Mouse (Mus musculus): ENCODE measurements around the gene Gtf3c4. TPM values are rescaled to one million over a fixed set of nuclear protein-coding genes. Genes with fewer than 3 reads are reported as not detected.

Gtf3c4 gene
- 0.41 and 0.79 TPM in 2 replicates for polyA plus RNA-seq (2012)

DNA sequence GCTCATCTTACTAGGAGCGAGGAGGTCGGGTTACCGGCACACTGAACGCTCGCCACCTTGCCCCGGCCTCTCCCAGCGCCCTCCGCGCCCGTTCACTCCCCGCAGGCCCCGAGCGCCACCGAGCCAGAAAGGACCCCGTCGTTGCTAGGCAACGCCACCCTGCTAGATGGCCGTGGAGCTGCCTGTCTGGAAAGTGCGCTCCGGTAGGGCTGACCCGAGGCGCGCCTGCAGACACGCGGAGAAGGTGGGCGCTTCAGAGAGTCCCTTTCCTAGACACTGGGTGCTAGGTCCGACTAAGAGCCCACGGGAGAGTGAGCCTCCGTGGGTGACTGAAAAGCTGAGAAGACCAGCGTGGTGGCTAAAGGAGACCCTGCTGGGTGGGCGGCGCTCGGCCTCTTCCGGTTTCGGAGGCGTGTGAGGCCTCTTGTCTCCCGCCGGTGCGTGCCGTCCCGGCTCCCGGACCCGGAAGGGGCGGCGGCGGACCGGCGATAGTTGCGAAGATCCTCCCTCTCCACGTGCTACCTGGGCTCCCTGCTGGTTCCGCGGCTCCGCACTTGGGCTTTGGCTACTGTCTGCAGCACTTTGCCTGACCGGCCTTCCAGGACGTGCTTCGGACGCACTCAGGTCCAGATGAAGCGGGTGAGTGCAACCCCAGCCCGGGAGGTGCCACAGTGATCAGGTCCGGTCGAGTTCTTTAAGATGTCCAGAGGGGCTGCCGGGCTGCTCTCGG is at the start of gene Gtf3c4, which contains the start of gene Ddx31:
TSS of gene Gtf3c4 (minus strand) at position 139 of the 730 bp plus-strand sequence.
TSS of gene Ddx31 (plus strand) at position 185 of the 730 bp plus-strand sequence.
- H3K27me3 ChIP-seq (ENCODE audit: control insufficient read depth): no peaks in the 10 kb centered on the region
- H3K4me3 ChIP-seq (replicated peaks): peak within 1 kb of the TSS; percentile 86
- no peaks in the 10 kb centered on the region for H3K9me3 ChIP-seq (ENCODE audit: control insufficient read depth, low read length)
- peaks cover 25% of the 10 kb centered on the region for H3K36me3 ChIP-seq (ENCODE audit: control insufficient read depth)
- peaks cover 43% of the 10 kb centered on the region for H3K4me1 ChIP-seq (ENCODE audit: control insufficient read depth)
- TF ChIP-seq TAL1 (IDR thresholded peaks at IDR 0.05; ENCODE audit: low read length) (no peak), GATA1 (IDR thresholded peaks at IDR 0.05; ENCODE audit: low read length) (no peak)

DNA sequence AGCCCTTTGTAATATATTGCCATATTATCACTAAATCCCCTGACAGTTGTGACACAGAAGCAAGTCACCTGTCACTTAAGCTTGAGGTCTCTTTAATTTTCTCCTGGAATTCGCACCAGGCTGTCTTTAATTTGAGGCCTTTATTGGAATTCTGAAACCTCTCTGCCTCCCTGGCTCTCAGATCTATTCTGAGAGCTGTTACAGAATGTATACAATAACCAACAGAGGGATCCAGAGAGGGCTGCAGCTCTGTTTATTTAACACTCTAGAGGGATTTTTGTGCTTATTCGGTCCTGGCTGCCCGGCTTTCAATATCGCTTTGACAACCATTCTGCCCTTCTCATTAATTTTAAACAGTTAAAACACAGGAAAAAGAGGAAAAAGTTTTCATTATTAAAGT is 44.8 kb upstream of the Gtf3c4 start:
- Histone ChIP-seq H3K4me3 (replicated peaks) (no peak overlapping the region), H3K4me1 (ENCODE audit: control insufficient read depth) (no peaks in the 10 kb centered on the region; the same call in 1 of the 2 replicates), H3K9me3 (ENCODE audit: control insufficient read depth, low read length) (no peaks in the 10 kb centered on the region), H3K36me3 (ENCODE audit: control insufficient read depth) (peaks cover 61% of the 10 kb centered on the region), H3K27me3 (ENCODE audit: control insufficient read depth) (no peaks in the 10 kb centered on the region)
- no peak for TF ChIP-seq GATA1 (IDR thresholded peaks at IDR 0.05; ENCODE audit: low read length)
- TF ChIP-seq TAL1 (IDR thresholded peaks at IDR 0.05; ENCODE audit: low read length): no peak

DNA sequence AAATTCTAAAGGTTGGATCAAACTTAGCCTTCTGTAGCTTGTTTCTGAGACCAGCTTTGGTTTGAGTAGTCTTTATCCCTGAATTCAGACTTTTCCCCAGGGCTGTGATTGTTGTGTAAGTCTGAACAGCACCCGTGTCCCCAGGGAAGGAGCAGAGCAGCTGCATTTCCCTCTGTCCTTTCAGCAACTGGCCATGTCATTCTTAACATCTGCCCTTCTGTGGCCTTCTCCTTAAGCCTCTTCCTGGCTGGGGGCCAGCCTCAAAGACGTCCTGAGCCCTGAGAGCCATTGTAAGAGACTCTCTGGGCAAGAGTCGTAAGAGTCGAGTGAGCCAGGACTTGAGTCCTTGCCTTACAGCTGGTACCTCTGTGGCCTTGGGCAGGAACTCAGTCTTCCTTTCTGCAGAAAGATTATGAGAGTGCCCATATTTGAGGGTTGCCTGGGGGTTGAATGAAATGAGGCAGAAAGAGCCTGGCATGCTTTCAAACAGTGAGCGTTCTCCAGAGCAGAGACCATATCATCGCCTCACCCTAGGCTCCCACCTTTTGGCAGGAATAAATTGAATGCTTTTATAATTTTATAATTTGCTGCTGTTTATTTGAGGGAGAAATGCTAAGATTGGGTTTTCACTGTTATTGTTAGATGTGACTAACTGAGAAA is 42.8 kb upstream of the Gtf3c4 start:
- H3K4me3 ChIP-seq (replicated peaks): no peak overlapping the region
- no peak for TF ChIP-seq GATA1 (IDR thresholded peaks at IDR 0.05; ENCODE audit: low read length)
- no peak for TF ChIP-seq TAL1 (IDR thresholded peaks at IDR 0.05; ENCODE audit: low read length)
- no peaks in the 10 kb centered on the region for H3K9me3 ChIP-seq (ENCODE audit: control insufficient read depth, low read length)
- H3K36me3 ChIP-seq (ENCODE audit: control insufficient read depth): peaks cover 49% of the 10 kb centered on the region
- no peaks in the 10 kb centered on the region; the same call in 1 of the 2 replicates for H3K4me1 ChIP-seq (ENCODE audit: control insufficient read depth)
- no peaks in the 10 kb centered on the region for H3K27me3 ChIP-seq (ENCODE audit: control insufficient read depth)

DNA sequence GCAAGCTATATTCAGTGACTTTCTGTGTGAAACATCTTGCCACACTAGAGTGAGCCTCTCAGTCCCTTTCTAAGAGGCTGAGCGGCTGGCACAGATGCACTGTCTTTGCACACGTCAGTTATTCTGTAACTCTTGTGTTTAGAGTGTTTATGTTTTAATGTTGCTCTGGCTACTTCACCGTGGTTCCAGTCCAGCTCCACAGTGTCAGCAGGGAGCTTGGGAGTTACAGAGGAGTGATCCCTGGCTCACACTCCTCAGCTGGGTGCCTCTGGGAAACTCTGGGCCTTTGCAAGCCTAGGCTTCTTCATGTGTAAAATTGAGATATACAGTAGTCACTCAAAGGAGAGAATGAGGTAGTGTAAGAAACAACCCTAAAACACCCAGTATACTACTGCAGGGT is 41.9 kb upstream of the Gtf3c4 start:
- Histone ChIP-seq H3K4me1 (ENCODE audit: control insufficient read depth) (no peaks in the 10 kb centered on the region; the same call in 1 of the 2 replicates), H3K27me3 (ENCODE audit: control insufficient read depth) (no peaks in the 10 kb centered on the region), H3K9me3 (ENCODE audit: control insufficient read depth, low read length) (no peaks in the 10 kb centered on the region), H3K4me3 (replicated peaks) (no peak overlapping the region), H3K36me3 (ENCODE audit: control insufficient read depth) (peaks cover 54% of the 10 kb centered on the region)
- TF ChIP-seq TAL1 (IDR thresholded peaks at IDR 0.05; ENCODE audit: low read length) (no peak), GATA1 (IDR thresholded peaks at IDR 0.05; ENCODE audit: low read length) (no peak)

DNA sequence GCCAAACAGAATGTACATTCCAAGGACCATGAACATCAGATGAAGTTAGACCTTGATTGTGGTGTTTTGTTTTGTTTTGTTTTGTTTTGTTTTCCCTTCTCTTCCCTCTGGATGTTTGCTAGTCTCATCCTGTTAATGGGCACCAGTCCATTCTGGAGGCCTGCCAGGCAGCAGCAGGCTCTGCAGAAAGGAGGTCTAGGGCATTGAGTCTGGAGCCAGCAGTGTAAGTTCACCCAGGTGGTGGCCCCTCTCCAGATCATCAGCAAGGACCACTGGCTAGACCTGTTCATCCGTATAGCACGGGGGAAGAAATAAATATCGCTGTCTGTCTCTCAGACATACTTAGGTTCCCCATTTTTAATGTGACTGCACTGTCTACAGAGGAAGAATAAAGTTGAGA is 41.1 kb upstream of the Gtf3c4 start:
- Histone ChIP-seq H3K4me3 (replicated peaks) (no peak overlapping the region), H3K9me3 (ENCODE audit: control insufficient read depth, low read length) (no peaks in the 10 kb centered on the region), H3K4me1 (ENCODE audit: control insufficient read depth) (no peaks in the 10 kb centered on the region; the same call in 1 of the 2 replicates), H3K27me3 (ENCODE audit: control insufficient read depth) (no peaks in the 10 kb centered on the region), H3K36me3 (ENCODE audit: control insufficient read depth) (peaks cover 58% of the 10 kb centered on the region)
- TF ChIP-seq TAL1 (IDR thresholded peaks at IDR 0.05; ENCODE audit: low read length): no peak
- no peak for TF ChIP-seq GATA1 (IDR thresholded peaks at IDR 0.05; ENCODE audit: low read length)

DNA sequence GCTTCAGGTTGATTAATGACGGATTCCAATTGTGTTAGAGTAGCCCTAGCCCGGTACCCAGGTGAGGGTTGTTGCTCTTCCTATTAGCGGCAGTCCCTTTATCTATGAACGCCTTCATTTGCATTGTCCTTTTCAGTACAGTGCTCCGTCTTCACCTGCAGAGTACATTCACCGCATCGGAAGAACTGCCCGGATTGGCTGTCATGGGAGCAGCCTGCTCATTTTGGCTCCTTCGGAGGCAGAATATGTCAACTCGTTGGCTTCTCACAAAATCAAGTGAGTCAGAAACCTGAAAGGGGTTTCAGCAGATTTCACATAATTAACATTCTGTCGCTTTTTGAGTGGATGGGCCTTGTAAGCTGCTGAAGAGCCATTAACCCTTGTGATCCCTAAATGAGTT is 35.4 kb upstream of the Gtf3c4 start:
- TF ChIP-seq TAL1 (IDR thresholded peaks at IDR 0.05; ENCODE audit: low read length): no peak
- TF ChIP-seq GATA1 (IDR thresholded peaks at IDR 0.05; ENCODE audit: low read length): no peak

DNA sequence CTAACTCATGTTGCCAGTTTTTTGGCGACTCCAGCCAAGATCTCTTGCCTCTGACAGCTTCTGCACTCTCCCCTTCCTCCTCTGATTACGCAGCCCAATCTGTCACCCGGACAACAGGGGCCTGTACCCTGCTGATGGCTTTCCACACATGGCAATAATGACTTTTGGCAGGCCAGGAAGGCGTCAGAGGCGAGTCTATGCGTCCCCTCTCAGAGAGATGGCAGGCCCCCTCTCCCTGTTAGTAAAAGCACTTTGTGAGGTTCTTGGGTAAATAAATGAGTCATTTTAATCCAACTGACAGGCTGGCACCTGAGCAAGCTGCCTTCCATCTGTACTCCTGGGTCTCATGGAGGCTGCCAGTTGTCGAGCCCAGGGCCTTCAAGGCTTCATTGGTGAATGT is 27.3 kb upstream of the Gtf3c4 start:
- H3K9me3 ChIP-seq (ENCODE audit: control insufficient read depth, low read length): no peaks in the 10 kb centered on the region
- H3K27me3 ChIP-seq (ENCODE audit: control insufficient read depth): no peaks in the 10 kb centered on the region
- no peaks in the 10 kb centered on the region for H3K4me1 ChIP-seq (ENCODE audit: control insufficient read depth)
- TF ChIP-seq GATA1 (IDR thresholded peaks at IDR 0.05; ENCODE audit: low read length): no peak
- no peak for TF ChIP-seq TAL1 (IDR thresholded peaks at IDR 0.05; ENCODE audit: low read length)
- H3K4me3 ChIP-seq (replicated peaks): no peak overlapping the region
- peaks cover 40% of the 10 kb centered on the region for H3K36me3 ChIP-seq (ENCODE audit: control insufficient read depth)

More for the DNA sequence above, 35.4 kb upstream of the Gtf3c4 start:
- Histone ChIP-seq H3K9me3 (ENCODE audit: control insufficient read depth, low read length) (no peaks in the 10 kb centered on the region), H3K27me3 (ENCODE audit: control insufficient read depth) (no peaks in the 10 kb centered on the region), H3K36me3 (ENCODE audit: control insufficient read depth) (peaks cover 43% of the 10 kb centered on the region), H3K4me1 (ENCODE audit: control insufficient read depth) (no peaks in the 10 kb centered on the region), H3K4me3 (replicated peaks) (no peak overlapping the region)

DNA sequence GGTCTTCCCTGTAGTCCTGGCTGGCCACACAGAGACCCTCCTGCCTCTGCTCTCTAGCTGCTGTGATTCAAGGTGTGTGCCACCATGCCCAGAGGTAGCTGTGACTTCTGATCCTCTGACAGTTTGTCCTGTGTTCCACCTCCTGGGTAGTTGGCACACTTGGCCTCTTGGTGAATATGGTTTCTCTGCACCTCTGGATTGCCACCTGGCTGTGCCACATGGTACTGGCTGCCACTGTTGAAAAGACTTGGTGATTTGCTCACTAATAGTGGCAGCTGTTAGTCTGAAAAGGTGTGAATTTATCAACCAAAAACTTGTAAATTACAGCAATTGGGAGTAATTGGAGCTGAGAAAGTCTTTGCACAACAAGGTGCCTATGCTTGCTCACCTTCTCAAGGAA is 23.7 kb upstream of the Gtf3c4 start:
- H3K4me3 ChIP-seq (replicated peaks): no peak overlapping the region
- no peaks in the 10 kb centered on the region for H3K9me3 ChIP-seq (ENCODE audit: control insufficient read depth, low read length)
- H3K36me3 ChIP-seq (ENCODE audit: control insufficient read depth): peaks cover 72% of the 10 kb centered on the region
- H3K27me3 ChIP-seq (ENCODE audit: control insufficient read depth): no peaks in the 10 kb centered on the region
- TF ChIP-seq GATA1 (IDR thresholded peaks at IDR 0.05; ENCODE audit: low read length): no peak
- TF ChIP-seq TAL1 (IDR thresholded peaks at IDR 0.05; ENCODE audit: low read length): no peak
- H3K4me1 ChIP-seq (ENCODE audit: control insufficient read depth): no peaks in the 10 kb centered on the region

DNA sequence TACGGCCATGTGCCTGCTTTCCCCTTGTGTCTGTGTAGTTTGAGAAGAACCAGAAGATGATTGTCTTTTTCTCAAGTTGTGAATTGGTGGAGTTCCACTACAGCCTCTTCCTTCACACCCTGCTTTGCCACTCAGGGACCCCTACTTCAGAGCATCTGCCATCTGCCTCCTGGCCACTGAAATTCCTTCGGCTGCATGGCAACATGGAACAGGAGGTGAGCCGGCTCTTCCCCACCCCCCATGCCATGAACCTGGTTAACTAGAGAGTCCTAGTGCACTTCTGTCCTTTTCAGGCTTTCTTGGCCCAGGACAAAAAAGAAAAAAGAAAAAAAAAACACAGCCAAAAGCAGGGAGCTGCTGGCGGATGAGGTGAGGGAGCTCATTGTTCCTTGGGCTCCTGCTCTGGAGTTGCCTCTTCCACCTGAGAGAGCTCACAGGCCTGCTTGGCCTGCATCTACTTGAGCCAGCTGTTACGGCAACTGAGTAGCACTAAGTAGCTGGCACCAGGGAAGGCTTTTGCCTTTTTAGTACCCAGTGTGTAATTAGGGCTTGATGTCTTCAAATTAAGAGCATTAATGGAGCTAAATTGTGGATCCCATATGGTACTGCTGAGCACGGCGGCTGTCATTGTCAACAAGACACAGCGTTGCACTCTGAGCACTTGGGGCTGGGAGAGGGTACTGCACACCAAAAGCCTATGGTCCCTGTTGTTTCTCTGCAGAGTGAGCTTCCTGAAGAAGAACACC is 20.7 kb upstream of the Gtf3c4 start:
- Histone ChIP-seq H3K36me3 (ENCODE audit: control insufficient read depth) (peaks cover 64% of the 10 kb centered on the region), H3K9me3 (ENCODE audit: control insufficient read depth, low read length) (no peaks in the 10 kb centered on the region), H3K4me3 (replicated peaks) (no peak overlapping the region), H3K27me3 (ENCODE audit: control insufficient read depth) (no peaks in the 10 kb centered on the region), H3K4me1 (ENCODE audit: control insufficient read depth) (no peaks in the 10 kb centered on the region)
- TF ChIP-seq TAL1 (IDR thresholded peaks at IDR 0.05; ENCODE audit: low read length) (no peak), GATA1 (IDR thresholded peaks at IDR 0.05; ENCODE audit: low read length) (no peak)

Data from erythroblast, embryonic 14.5 days (primary cell).